Mouse (Mus musculus) kidney, postnatal 0 days (tissue): Measurements from ENCODE around the gene Fgfr2. TPM values are rescaled to one million over a fixed set of nuclear protein-coding genes. Genes with fewer than 3 reads are reported as not detected.
"Not testable (repeated sequence)": the region's sequence is repeated elsewhere in the genome, so short reads cannot be mapped to it uniquely, and the experiment has no call there.

Experiments
- ATAC-seq: fragments of 200-750 bp; cut with Nextera tagmentation; replicated peaks from 2 replicates; pipeline ENCODE4 v1.8.0; 2017; ENCODE audit warnings: low read depth, moderate number of reproducible peaks, moderate TSS enrichment, moderate library complexity; ENCODE audit not compliant: low FRiP score
- DNase-seq: peaks from one replicate; pipeline ENCODE4 v3.0.0-alpha.2; 2016; ENCODE audit warnings: low spot score
- H3K27ac ChIP-seq: fragments of 300-500 bp; sonication (generic); 2 replicates; pipeline ENCODE4 v1.5.1; 2014; ENCODE audit warnings: mild to moderate bottlenecking
- H3K27me3 ChIP-seq: fragments of 300-500 bp; sonication (generic); 2 replicates; pipeline ENCODE4 v1.6.1; 2014; ENCODE audit warnings: low read length, mixed read lengths; ENCODE audit not compliant: insufficient read depth
- H3K36me3 ChIP-seq: fragments of 300-500 bp; sonication (generic); 2 replicates; pipeline ENCODE4 v1.6.1; 2014; ENCODE audit warnings: low read length, mixed read lengths; ENCODE audit not compliant: insufficient read depth
- H3K4me1 ChIP-seq: fragments of 300-500 bp; sonication (generic); replicated peaks from 2 replicates; pipeline ENCODE4 v1.6.1; 2014; ENCODE audit warnings: antibody characterized with exemption, low read length, mixed read lengths; ENCODE audit not compliant: insufficient read depth
- H3K4me2 ChIP-seq: fragments of 300-500 bp; sonication (generic); 2 replicates; pipeline ENCODE4 v1.6.1; 2014; ENCODE audit warnings: mild to moderate bottlenecking, low read length, moderate library complexity, mixed read lengths
- H3K4me3 ChIP-seq: fragments of 300-500 bp; sonication (generic); replicated peaks from 2 replicates; pipeline ENCODE4 v1.5.1; 2014; ENCODE audit warnings: low read depth, low read length
- H3K9ac ChIP-seq: fragments of 300-500 bp; sonication (generic); 2 replicates; pipeline ENCODE4 v1.6.1; 2014; ENCODE audit warnings: low read depth, low read length
- H3K9me3 ChIP-seq: fragments of 300-500 bp; sonication (generic); replicated peaks from 2 replicates; pipeline ENCODE4 v1.6.1; 2016; ENCODE audit warnings: low read length, inconsistent platforms, mixed read lengths
- CTCF ChIP-seq: IDR thresholded peaks from 2 replicates; pipeline ENCODE4 v1.5.1; 2016; ENCODE audit warnings: antibody characterized with exemption, low read depth, mild to moderate bottlenecking, moderate library complexity
- WGBS: fragments of 180-500 bp; shearing (Covaris S2); extraction: QIAGEN DNeasy Blood & Tissue Kit; methylation state at CpG from one replicate; pipeline ENCODE4 v1.1.7; 2014; 5-methylcytosine and 5-hydroxymethylcytosine counted together
- polyA plus RNA-seq: library from polyadenylated mRNA; unstranded; fragments of >200 nt; fragmentation: Nextera tagmentation; extraction: Ambion mirVana; gene quantifications from 2 replicates; pipeline ENCODE4 v1.2.1, GENCODE M21; 2015

The Fgfr2 gene
- polyA plus RNA-seq, 1 experiment from 2014 or later: 79.8 TPM

- Histone ChIP-seq H3K27ac (no peak overlapping the region), H3K27me3 (no peaks in the 10 kb centered on the region), H3K4me2 (no peak overlapping the region), H3K9me3 (no peaks in the 10 kb centered on the region), H3K36me3 (no peaks in the 10 kb centered on the region), H3K9ac (no peak overlapping the region), H3K4me1 (no peaks in the 10 kb centered on the region), H3K4me3 (no peak overlapping the region)
- DNase-seq (no peak), ATAC-seq (no peak)
- TF ChIP-seq CTCF: no peak
- 90% methylated on average over 3 of the region's 3 CpGs for WGBS
Measured at GRCm38 (mm10) chr7:132443134-132443533, 680.0 kb downstream of the Fgfr2 start.

GRCm38 (mm10) chr7:132442133-132442763 lies 680.9 kb downstream of the Fgfr2 start:
- H3K4me3 ChIP-seq, H3K36me3 ChIP-seq, ATAC-seq, H3K4me1 ChIP-seq, DNase-seq, H3K9me3 ChIP-seq, H3K9ac ChIP-seq, H3K4me2 ChIP-seq, H3K27ac ChIP-seq, H3K27me3 ChIP-seq: not testable (repeated sequence)
- WGBS: 86% methylated on average over 3 of the region's 3 CpGs

- no peaks in the 10 kb centered on the region for H3K36me3 ChIP-seq
- H3K27ac ChIP-seq: no peak overlapping the region
- H3K4me3 ChIP-seq: no peak overlapping the region
- no peak for TF ChIP-seq CTCF
- no peak for ATAC-seq
- H3K27me3 ChIP-seq: no peaks in the 10 kb centered on the region
- H3K4me1 ChIP-seq: no peaks in the 10 kb centered on the region
- no peak overlapping the region for H3K4me2 ChIP-seq
- H3K9ac ChIP-seq: no peak overlapping the region
- DNase-seq: no peak
- no peaks in the 10 kb centered on the region for H3K9me3 ChIP-seq
- WGBS: 84% methylated on average over 6 of the region's 6 CpGs
Measured at GRCm38 (mm10) chr7:132439916-132440315, 683.2 kb downstream of the Fgfr2 start.

GRCm38 (mm10) chr7:132438060-132438459 lies 685.1 kb downstream of the Fgfr2 start:
- WGBS: 52% methylated on average over 6 of the region's 6 CpGs
- ATAC-seq: no peak
- H3K4me3 ChIP-seq: no peak overlapping the region
- H3K27me3 ChIP-seq: no peaks in the 10 kb centered on the region
- no peak for DNase-seq
- H3K4me1 ChIP-seq: no peaks in the 10 kb centered on the region
- no peak overlapping the region for H3K9ac ChIP-seq
- H3K9me3 ChIP-seq: no peaks in the 10 kb centered on the region
- H3K36me3 ChIP-seq: no peaks in the 10 kb centered on the region
- H3K4me2 ChIP-seq: no peak overlapping the region
- TF ChIP-seq CTCF: no peak
- H3K27ac ChIP-seq: no peak overlapping the region

- no peaks in the 10 kb centered on the region for H3K9me3 ChIP-seq
- no peaks in the 10 kb centered on the region for H3K4me1 ChIP-seq
- no peak for DNase-seq
- 82% methylated on average over 3 of the region's 3 CpGs for WGBS
- H3K4me2 ChIP-seq: no peak overlapping the region
- no peak overlapping the region for H3K27ac ChIP-seq
- TF ChIP-seq CTCF: no peak
- H3K4me3 ChIP-seq: no peak overlapping the region
- H3K27me3 ChIP-seq: no peaks in the 10 kb centered on the region
- no peak for ATAC-seq
- no peaks in the 10 kb centered on the region for H3K36me3 ChIP-seq
- no peak overlapping the region for H3K9ac ChIP-seq
Measured at GRCm38 (mm10) chr7:132437431-132437830, 685.7 kb downstream of the Fgfr2 start.

- no peaks in the 10 kb centered on the region for H3K36me3 ChIP-seq
- no peak overlapping the region for H3K27ac ChIP-seq
- H3K4me1 ChIP-seq: no peaks in the 10 kb centered on the region
- TF ChIP-seq CTCF: no peak
- no peak overlapping the region for H3K9ac ChIP-seq
- no peak overlapping the region for H3K4me2 ChIP-seq
- WGBS: 63% methylated on average over 8 of the region's 8 CpGs
- ATAC-seq (no peak; the same call in 1 of the 2 replicates), DNase-seq (peak; percentile 29)
- no peak overlapping the region for H3K4me3 ChIP-seq
- H3K27me3 ChIP-seq: no peaks in the 10 kb centered on the region
- no peaks in the 10 kb centered on the region for H3K9me3 ChIP-seq
Measured at GRCm38 (mm10) chr7:132435486-132436055, 687.6 kb downstream of the Fgfr2 start.

GRCm38 (mm10) chr7:132429324-132429723 lies 693.8 kb downstream of the Fgfr2 start:
- 59% methylated on average over 4 of the region's 4 CpGs for WGBS
- no peaks in the 10 kb centered on the region for H3K27me3 ChIP-seq
- H3K36me3 ChIP-seq: no peaks in the 10 kb centered on the region
- H3K4me3 ChIP-seq: no peak overlapping the region
- H3K27ac ChIP-seq: no peak overlapping the region
- no peak overlapping the region for H3K9ac ChIP-seq
- H3K4me2 ChIP-seq: no peak overlapping the region
- no peaks in the 10 kb centered on the region for H3K9me3 ChIP-seq
- DNase-seq (no peak), ATAC-seq (no peak)
- no peaks in the 10 kb centered on the region for H3K4me1 ChIP-seq
- no peak for TF ChIP-seq CTCF
